Comparison of ENCODE assay signal across 9 mouse cellular contexts in the genomic region with DNA sequence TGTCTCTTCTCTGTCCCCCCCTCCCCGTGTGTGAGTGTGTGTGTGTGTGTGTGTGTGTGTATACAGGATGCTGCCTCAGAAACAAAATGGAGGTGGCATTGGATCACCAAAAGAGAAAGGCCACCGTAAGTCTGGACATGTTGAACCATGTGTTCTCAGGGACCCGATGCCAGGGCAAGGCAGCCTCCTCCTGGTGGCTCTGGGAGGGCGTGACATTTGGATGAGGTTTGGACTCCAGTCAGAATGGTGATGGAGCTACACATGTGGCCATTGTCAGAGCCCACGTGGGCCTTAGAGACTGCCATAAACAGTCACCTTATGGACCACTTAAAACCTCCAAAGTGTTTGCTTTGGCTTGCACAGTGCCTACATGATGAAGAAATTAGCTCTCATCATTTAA.
DNase-seq lines count a peak whose midpoint lies in the region; ATAC-seq and TF ChIP-seq lines count a peak whose summit lies in the region.
"Had no signal": no experiment of that assay in that cellular context is flagged by ENCODE, and none has a peak within 500 bp of the region (broad histone marks: within the 10 kb centered on the region; RNA-seq: fewer than 3 reads in every experiment).

No protein-coding gene starts in this region.

- no peak overlapping the region for H3K27ac ChIP-seq in hindbrain, embryonic 14.5 days
- no peak overlapping the region for H3K27ac ChIP-seq in hindbrain, embryonic 16.5 days (ENCODE audit: low read depth, low read length)
- H3K27ac ChIP-seq in neural tube, embryonic 13.5 days (replicated peaks), result no peak overlapping the region; the same call in 1 of the 2 replicates
- H3K27ac ChIP-seq in thymus, adult 2 months (ENCODE audit: control insufficient read depth, insufficient read depth, low read length), result no peak overlapping the region

- no peaks in the 10 kb centered on the region for H3K9me3 ChIP-seq in hindbrain, embryonic 14.5 days (ENCODE audit: control insufficient read depth, low read length)
- no peaks in the 10 kb centered on the region for H3K9me3 ChIP-seq in hindbrain, embryonic 16.5 days (ENCODE audit: control insufficient read depth, low read length)
- no peaks in the 10 kb centered on the region for H3K9me3 ChIP-seq in neural tube, embryonic 13.5 days

- peaks cover 36% of the 10 kb centered on the region for H3K27me3 ChIP-seq in hindbrain, embryonic 14.5 days (ENCODE audit: control insufficient read depth, insufficient read depth, low read length)
- H3K27me3 ChIP-seq in hindbrain, embryonic 16.5 days (replicated peaks; ENCODE audit: control insufficient read depth, insufficient read depth, low read length), result peaks cover 6% of the 10 kb centered on the region
- peaks cover 58% of the 10 kb centered on the region for H3K27me3 ChIP-seq in neural tube, embryonic 13.5 days
- no peaks in the 10 kb centered on the region for H3K27me3 ChIP-seq in thymus, adult 2 months (ENCODE audit: control insufficient read depth, insufficient read depth, low read length)

- peak overlapping the region; percentile 62 for H3K4me2 ChIP-seq in hindbrain, embryonic 14.5 days (replicated peaks)
- H3K4me2 ChIP-seq in hindbrain, embryonic 16.5 days (ENCODE audit: low read length), result no peak overlapping the region; the same call in 1 of the 2 replicates
- 0 out of 2 replicates have a peak overlapping the region, but pooled peaks have one; percentile 57 for H3K4me2 ChIP-seq in neural tube, embryonic 13.5 days

- H3K36me3 ChIP-seq in hindbrain, embryonic 14.5 days (replicated peaks; ENCODE audit: control insufficient read depth, insufficient read depth), result no peaks in the 10 kb centered on the region
- no peaks in the 10 kb centered on the region for H3K36me3 ChIP-seq in hindbrain, embryonic 16.5 days (ENCODE audit: control insufficient read depth, insufficient read depth, low read length)
- H3K36me3 ChIP-seq in neural tube, embryonic 13.5 days, result no peaks in the 10 kb centered on the region
- no peaks in the 10 kb centered on the region for H3K36me3 ChIP-seq in thymus, adult 2 months (ENCODE audit: control insufficient read depth, insufficient read depth, low read length)

- no peak for TF ChIP-seq POLR2A in thymus, adult 2 months (IDR thresholded peaks at IDR 0.05; ENCODE audit: control insufficient read depth, extremely low read depth, insufficient read depth, low read length, poor library complexity)

- intact Hi-C loops in left cerebral cortex, postnatal 14 days (cut with DNase I), result no loop called here

- DNase-seq in cerebellum, adult 9-11 months, result peak; percentile 21
- no peak for DNase-seq in cerebellum, postnatal 10 days
- no peak for DNase-seq in hindbrain, embryonic 14.5 days (ENCODE audit: low spot score)
- DNase-seq in neural tube, embryonic 10.5 days (ENCODE audit: extremely low spot score, low spot score), result no peak
- no peak for DNase-seq in left cerebral cortex, postnatal 14 days (ENCODE audit: low spot score in 2 of 2)
- no peak for DNase-seq in thymus, adult 2 months
- DNase-seq: thymus, postnatal 14 days had no signal

- no peak for TF ChIP-seq CTCF in thymus, adult 2 months (IDR thresholded peaks at IDR 0.05; ENCODE audit: borderline replicate concordance, control insufficient read depth, extremely low read depth, insufficient read depth, low read length, poor library complexity)

- peaks cover 9% of the 10 kb centered on the region for H3K4me1 ChIP-seq in hindbrain, embryonic 14.5 days (replicated peaks; ENCODE audit: control insufficient read depth, insufficient read depth, low read length)
- H3K4me1 ChIP-seq in hindbrain, embryonic 16.5 days (ENCODE audit: control insufficient read depth, insufficient read depth, low read depth, low read length), result no peaks in the 10 kb centered on the region
- H3K4me1 ChIP-seq in neural tube, embryonic 13.5 days (replicated peaks), result peaks cover 33% of the 10 kb centered on the region
- H3K4me1 ChIP-seq in thymus, adult 2 months (replicated peaks; ENCODE audit: control insufficient read depth, insufficient read depth, low read length), result no peaks in the 10 kb centered on the region

- H3K9ac ChIP-seq in hindbrain, embryonic 14.5 days, result no peak overlapping the region
- H3K9ac ChIP-seq in hindbrain, embryonic 16.5 days (ENCODE audit: low read depth, low read length), result no peak overlapping the region
- H3K9ac ChIP-seq in neural tube, embryonic 13.5 days, result no peak overlapping the region

- 57% methylated on average over 5 of the region's 5 CpGs for WGBS in hindbrain, embryonic 14.5 days
- WGBS in hindbrain, embryonic 16.5 days, result 56% methylated on average over 5 of the region's 5 CpGs
- 55% methylated on average over 5 of the region's 5 CpGs for WGBS in neural tube, embryonic 13.5 days
- 89% methylated on average over 5 of the region's 5 CpGs for WGBS in thymus, adult 2 months

- no peak overlapping the region for H3K4me3 ChIP-seq in hindbrain, embryonic 14.5 days (replicated peaks; ENCODE audit: low read length)
- H3K4me3 ChIP-seq in hindbrain, embryonic 16.5 days (ENCODE audit: low read length), result no peak overlapping the region
- H3K4me3 ChIP-seq in neural tube, embryonic 13.5 days, result no peak overlapping the region
- H3K4me3 ChIP-seq in thymus, adult 2 months (ENCODE audit: control insufficient read depth, insufficient read depth, low read length), result no peak overlapping the region

- ATAC-seq in hindbrain, embryonic 14.5 days (ENCODE audit: low FRiP score), result no peak
- ATAC-seq in hindbrain, embryonic 16.5 days, result no peak
- ATAC-seq in neural tube, embryonic 13.5 days (ENCODE audit: low read depth), result peak; percentile 22; the same call in 1 of the 2 replicates
